Mouse (Mus musculus) lung, embryonic 14.5 days (tissue): ENCODE results near the gene Ccnt2. TPM values are rescaled to one million over a fixed set of nuclear protein-coding genes. Genes with fewer than 3 reads are reported as not detected.
"Not testable (repeated sequence)": the region's sequence is repeated elsewhere in the genome, so short reads cannot be mapped to it uniquely, and the experiment has no call there.

Source experiments
- ATAC-seq: fragments of 200-750 bp; cut with Nextera tagmentation; 2 replicates; pipeline ENCODE4 v1.8.0; 2017; ENCODE audit warnings: mild to moderate bottlenecking, moderate TSS enrichment, moderate library complexity; ENCODE audit not compliant: insufficient read depth
- DNase-seq: peaks from one replicate; pipeline ENCODE4 v3.0.0-alpha.2; 2015
- H3K27ac ChIP-seq: fragments of 300-500 bp; sonication (generic); 2 replicates; pipeline ENCODE4 v1.5.1; 2014; ENCODE audit warnings: low read depth, mild to moderate bottlenecking, moderate library complexity
- H3K27me3 ChIP-seq: fragments of 300-500 bp; sonication (generic); 2 replicates; pipeline ENCODE4 v1.6.1; 2014; ENCODE audit warnings: low read length, control low read depth; ENCODE audit not compliant: insufficient read depth
- H3K36me3 ChIP-seq: fragments of 300-500 bp; sonication (generic); 2 replicates; pipeline ENCODE4 v1.6.1; 2014; ENCODE audit warnings: control low read depth; ENCODE audit not compliant: insufficient read depth
- H3K4me1 ChIP-seq: fragments of 300-500 bp; sonication (generic); 2 replicates; pipeline ENCODE4 v1.6.1; 2014; ENCODE audit warnings: antibody characterized with exemption, control low read depth; ENCODE audit not compliant: insufficient read depth
- H3K4me2 ChIP-seq: fragments of 300-500 bp; sonication (generic); 2 replicates; pipeline ENCODE4 v1.6.1; 2014; ENCODE audit warnings: mild to moderate bottlenecking
- H3K4me3 ChIP-seq: fragments of 300-500 bp; sonication (generic); 2 replicates; pipeline ENCODE4 v1.5.1; 2014; ENCODE audit warnings: low read depth, low read length
- H3K9ac ChIP-seq: fragments of 300-500 bp; sonication (generic); 2 replicates; pipeline ENCODE4 v1.6.1; 2014
- H3K9me3 ChIP-seq: fragments of 300-500 bp; sonication (generic); 2 replicates; pipeline ENCODE4 v1.6.1; 2016; ENCODE audit warnings: low read depth, low read length, control low read depth
- CTCF ChIP-seq: IDR thresholded peaks from 2 replicates; pipeline ENCODE4 v1.5.1; 2016; ENCODE audit warnings: antibody characterized with exemption, low read depth
- WGBS: fragments of 180-500 bp; shearing (Covaris S2); extraction: QIAGEN DNeasy Blood & Tissue Kit; methylation state at CpG from one replicate; pipeline ENCODE4 v1.1.7; 2014; 5-methylcytosine and 5-hydroxymethylcytosine counted together
- polyA plus RNA-seq: library from polyadenylated mRNA; unstranded; fragments of >200 nt; fragmentation: Nextera tagmentation; extraction: Ambion mirVana; gene quantifications from 2 replicates; pipeline ENCODE4 v1.2.1, GENCODE M21; 2014

Gene Ccnt2
- polyA plus RNA-seq, 1 experiment from 2014 or later, result 82.5 TPM

GRCm38 (mm10) chr1:127755806-127756205 lies 18.2 kb upstream of the Ccnt2 start:
- no peak overlapping the region for H3K4me3 ChIP-seq
- peaks cover 10% of the 10 kb centered on the region for H3K4me1 ChIP-seq
- WGBS, result 42% methylated on average over 4 of the region's 4 CpGs

GRCm38 (mm10) chr1:127756331-127757163 lies 17.4 kb upstream of the Ccnt2 start:
- peaks cover 7% of the 10 kb centered on the region for H3K4me1 ChIP-seq
- peak overlapping the region; percentile 78 for H3K27ac ChIP-seq
- peak; percentile 67 for DNase-seq
- H3K4me3 ChIP-seq, result no peak overlapping the region
- WGBS, result 46% methylated on average over 5 of the region's 5 CpGs
- 0 out of 2 replicates have a peak overlapping the region, but pooled peaks have one; percentile 15 for H3K4me2 ChIP-seq
- H3K36me3 ChIP-seq, result no peaks in the 10 kb centered on the region
- no peak overlapping the region for H3K9ac ChIP-seq
- TF ChIP-seq CTCF, result no peak
- no peaks in the 10 kb centered on the region for H3K27me3 ChIP-seq
- peak; percentile 63 for ATAC-seq
- H3K9me3 ChIP-seq, result no peaks in the 10 kb centered on the region

More at GRCm38 (mm10) chr1:127755806-127756205, 18.2 kb upstream of the Ccnt2 start:
- DNase-seq (peak; percentile 41), ATAC-seq (peak; percentile 31; the same call in 1 of the 2 replicates)
- Histone ChIP-seq H3K27ac (peak overlapping the region; percentile 78), H3K36me3 (no peaks in the 10 kb centered on the region), H3K9me3 (no peaks in the 10 kb centered on the region), H3K9ac (no peak overlapping the region), H3K27me3 (no peaks in the 10 kb centered on the region), H3K4me2 (no peak overlapping the region)
- TF ChIP-seq CTCF, result no peak

DNA sequence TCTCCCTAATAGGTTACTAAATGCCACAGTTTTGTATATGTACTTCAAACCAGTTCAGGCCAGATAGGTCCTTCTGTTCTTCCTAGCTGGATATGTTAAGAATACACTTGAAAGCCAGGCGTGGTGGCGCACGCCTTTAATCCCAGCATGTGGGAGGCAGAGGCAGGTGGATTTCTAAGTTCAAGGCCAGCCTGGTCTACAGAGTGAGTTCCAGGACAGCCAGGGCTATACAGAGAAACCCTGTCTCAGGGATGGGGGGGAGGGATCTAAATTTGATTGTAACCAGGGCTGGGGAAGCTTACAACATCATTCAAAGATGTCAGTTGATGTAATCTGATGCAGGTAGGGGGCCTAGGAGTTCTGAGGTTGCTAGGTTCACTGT lies 16.8 kb upstream of the Ccnt2 start:
- H3K9ac ChIP-seq, H3K4me2 ChIP-seq, DNase-seq, H3K4me3 ChIP-seq, H3K9me3 ChIP-seq, H3K4me1 ChIP-seq, H3K36me3 ChIP-seq, H3K27me3 ChIP-seq, ATAC-seq: not testable (repeated sequence)
- H3K27ac ChIP-seq, result peak overlapping the region; percentile 78; the same call in 1 of the 2 replicates
- 94% methylated on average over 3 of the region's 3 CpGs for WGBS

DNA sequence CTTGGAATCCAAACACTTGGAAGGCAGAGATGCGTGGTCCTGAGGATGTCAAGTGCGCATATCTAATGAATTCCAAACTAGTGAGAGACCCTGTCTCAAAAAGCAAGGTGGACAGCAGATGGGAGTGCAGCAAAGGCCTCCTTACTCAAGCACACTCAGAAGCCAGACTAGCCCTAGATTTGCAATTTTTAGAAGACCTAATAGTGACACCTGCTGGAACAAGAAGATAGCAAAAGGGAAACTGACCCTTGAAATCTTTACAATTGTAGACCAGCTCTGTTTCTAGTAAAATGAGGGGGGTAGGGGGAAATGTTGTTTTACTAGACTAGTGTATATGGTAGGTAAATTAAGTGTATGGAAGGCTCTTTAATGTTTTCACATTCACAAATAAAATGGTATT lies 8.5 kb upstream of the Ccnt2 start:
- Histone ChIP-seq H3K9ac (no peak overlapping the region), H3K4me3 (no peak overlapping the region), H3K27ac (no peak overlapping the region), H3K4me2 (no peak overlapping the region), H3K4me1 (no peaks in the 10 kb centered on the region), H3K9me3 (no peaks in the 10 kb centered on the region), H3K36me3 (no peaks in the 10 kb centered on the region), H3K27me3 (no peaks in the 10 kb centered on the region)
- DNase-seq (peak; percentile 77), ATAC-seq (no peak)
- TF ChIP-seq CTCF, result peak; percentile 55
- WGBS, result 61% methylated on average over 2 of the region's 2 CpGs

DNA sequence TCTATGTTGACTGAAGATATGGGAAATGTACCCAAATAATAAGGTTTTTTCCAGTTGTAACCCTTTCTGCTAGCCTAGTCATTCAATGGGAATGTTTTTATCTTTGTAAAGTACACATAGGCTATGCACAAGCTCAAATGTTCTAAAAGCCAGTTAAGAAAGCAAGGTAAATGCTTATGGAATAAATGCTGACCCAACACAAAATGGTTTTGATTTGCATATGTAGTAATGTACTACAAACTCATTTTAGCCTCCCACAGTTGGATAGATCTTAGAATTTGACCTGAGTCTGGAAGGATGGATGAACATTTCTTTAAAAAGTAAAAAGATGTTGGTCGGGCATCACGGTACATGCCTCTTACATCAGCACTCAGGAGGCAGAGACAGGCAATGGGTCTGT lies 7.2 kb upstream of the Ccnt2 start:
- Histone ChIP-seq H3K27ac (no peak overlapping the region), H3K4me2 (no peak overlapping the region), H3K9me3 (no peaks in the 10 kb centered on the region), H3K4me1 (no peaks in the 10 kb centered on the region), H3K27me3 (no peaks in the 10 kb centered on the region), H3K9ac (no peak overlapping the region), H3K36me3 (no peaks in the 10 kb centered on the region), H3K4me3 (no peak overlapping the region)
- DNase-seq, result no peak
- WGBS, result 86% methylated on average over 2 of the region's 2 CpGs
- ATAC-seq, result no peak
- no peak for TF ChIP-seq CTCF

GRCm38 (mm10) chr1:127773198-127773802 lies 664 bp upstream of the Ccnt2 start:
- H3K4me2 ChIP-seq, result peak overlapping the region; percentile 61
- H3K36me3 ChIP-seq, result 0 out of 2 replicates have a peak, but pooled peaks cover 2% of the 10 kb centered on the region
- peak overlapping the region; percentile 76 for H3K27ac ChIP-seq
- TF ChIP-seq CTCF, result no peak
- peak overlapping the region; percentile 59 for H3K9ac ChIP-seq
- H3K4me3 ChIP-seq, result peak overlapping the region; percentile 72
- ATAC-seq (peak; percentile 31; the same call in 1 of the 2 replicates), DNase-seq (no peak)
- no peaks in the 10 kb centered on the region for H3K27me3 ChIP-seq
- H3K9me3 ChIP-seq, result no peaks in the 10 kb centered on the region
- 2% methylated on average over 14 of the region's 14 CpGs for WGBS
- H3K4me1 ChIP-seq, result 0 out of 2 replicates have a peak, but pooled peaks cover 4% of the 10 kb centered on the region

DNA sequence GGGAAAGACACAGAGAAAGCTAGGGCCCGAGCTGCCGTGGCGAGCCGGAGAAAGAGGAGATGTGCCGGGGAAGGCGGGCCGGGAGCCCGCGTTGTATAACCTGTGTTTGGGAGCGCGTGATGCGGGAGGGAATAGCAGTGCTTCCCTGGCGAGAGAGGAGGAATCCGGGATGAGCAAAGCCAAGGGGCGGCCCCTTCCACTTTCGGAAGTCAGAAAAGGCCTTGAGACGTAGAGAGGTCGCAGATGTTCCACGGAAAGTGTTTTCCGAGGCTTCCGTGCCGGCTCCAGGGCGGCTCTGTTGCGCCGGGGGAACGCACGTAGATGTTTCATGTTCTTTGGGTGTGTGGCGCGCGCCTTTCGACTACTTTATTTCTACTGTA lies 527 bp downstream of the Ccnt2 start:
- Histone ChIP-seq H3K4me1 (0 out of 2 replicates have a peak, but pooled peaks cover 4% of the 10 kb centered on the region), H3K27ac (peak overlapping the region; percentile 93), H3K9ac (peak overlapping the region; percentile 86), H3K36me3 (peaks cover 9% of the 10 kb centered on the region), H3K4me2 (peak overlapping the region; percentile 89), H3K9me3 (no peaks in the 10 kb centered on the region), H3K4me3 (peak overlapping the region; percentile 72), H3K27me3 (no peaks in the 10 kb centered on the region)
- no peak for TF ChIP-seq CTCF
- WGBS, result under 1% methylated on average over 31 of the region's 31 CpGs
- DNase-seq, result peak; percentile 67
- peak; percentile 55 for ATAC-seq
